Mouse (Mus musculus): Measurements from ENCODE around the gene Scn2b.

Scn2b gene

DNA sequence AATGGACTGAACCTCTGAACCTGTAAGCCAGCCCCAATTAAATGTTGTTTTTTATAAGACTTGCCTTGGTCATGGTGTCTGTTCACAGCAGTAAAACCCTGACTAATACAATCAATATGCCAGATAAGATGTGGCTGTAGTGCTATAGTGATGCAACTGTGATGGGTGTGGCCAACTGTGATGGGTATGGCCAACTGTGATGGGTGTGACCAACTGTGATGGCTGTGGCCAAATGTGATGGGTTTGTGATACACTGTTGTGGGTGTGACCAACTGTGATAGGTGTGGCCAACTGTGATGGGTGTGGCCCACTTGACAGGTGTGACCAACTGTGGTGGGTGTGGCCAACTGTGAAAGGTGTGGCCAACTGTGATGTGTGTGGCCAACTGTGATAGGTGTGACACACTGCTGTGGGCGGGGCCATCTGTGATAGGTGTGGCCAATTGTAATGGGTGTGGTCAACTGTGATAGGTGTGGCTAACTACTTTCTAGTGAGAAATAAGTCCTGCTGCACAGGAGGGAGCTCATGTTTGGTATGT is 53.6 kb downstream of the Scn2b start:
- no peak for DNase-seq (ENCODE audit: low spot score in 2 of 2)

GRCm38 (mm10) chr9:45173475-45173874 is 55.9 kb downstream of the Scn2b start:
- no peak for DNase-seq (ENCODE audit: low spot score in 2 of 2)

DNA sequence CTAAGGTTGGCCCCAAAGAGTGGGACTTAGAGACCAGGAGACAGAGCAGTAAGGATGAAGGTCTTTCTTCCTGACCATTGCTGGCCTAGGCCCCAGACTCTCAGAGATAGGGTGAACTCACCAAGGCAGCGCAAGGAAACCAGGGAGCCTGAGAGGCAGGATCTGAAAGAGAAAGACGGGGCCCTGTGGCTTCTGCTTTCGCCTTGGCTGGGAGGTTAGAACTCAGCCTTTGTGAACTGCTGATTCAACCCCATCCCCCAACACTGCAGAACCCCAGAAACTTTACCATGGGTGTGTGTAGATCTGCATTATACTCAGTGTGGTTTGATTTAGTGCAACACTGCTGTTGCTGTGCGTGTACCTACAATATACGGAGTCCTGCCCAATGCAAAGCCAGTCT is 61.7 kb downstream of the Scn2b start:
- DNase-seq (ENCODE audit: low spot score in 2 of 2): no peak
